Mouse (Mus musculus) cerebellum, adult 2 months (tissue): ENCODE measurements around the gene Gm49396. TPM values are rescaled to one million over a fixed set of nuclear protein-coding genes. Genes with fewer than 3 reads are reported as not detected.

Experiments used
- DNase-seq, 2 experiments: peaks; one replicate each; pipeline ENCODE4 v3.0.0; 2021
- H3K27ac ChIP-seq: fragments of 200-500 bp; 2 replicates; pipeline ENCODE4 v1.5.1; 2012; ENCODE audit warnings: low read length, control low read depth, inconsistent platforms; ENCODE audit not compliant: insufficient read depth
- H3K27me3 ChIP-seq: fragments of 200-500 bp; 2 replicates; pipeline ENCODE4 v1.6.1; 2012; ENCODE audit warnings: inconsistent platforms, mild to moderate bottlenecking, low read length, moderate library complexity; ENCODE audit not compliant: control insufficient read depth, insufficient read depth
- H3K4me1 ChIP-seq: fragments of 200-500 bp; 2 replicates; pipeline ENCODE4 v1.6.1; 2011; ENCODE audit warnings: low read length; ENCODE audit not compliant: control insufficient read depth, insufficient read depth
- H3K4me3 ChIP-seq: fragments of 200-500 bp; replicated peaks from 2 replicates; pipeline ENCODE3; 2011; ENCODE audit warnings: mild to moderate bottlenecking, low read depth, low read length, control low read depth; ENCODE audit not compliant: insufficient read depth
- CTCF ChIP-seq: fragments of 200-500 bp; IDR thresholded peaks from 2 replicates; pipeline ENCODE4 v1.5.1; 2011; ENCODE audit warnings: low read depth, mild to moderate bottlenecking, control low read depth, low read length, moderate library complexity, borderline replicate concordance; ENCODE audit not compliant: insufficient read depth
- POLR2A ChIP-seq: fragments of 200-500 bp; IDR thresholded peaks from 2 replicates; pipeline ENCODE4 v1.6.1; 2011; ENCODE audit warnings: low read length, control low read depth, borderline replicate concordance; ENCODE audit not compliant: insufficient read depth
- WGBS: fragments of 180-500 bp; shearing (Covaris S2); methylation state at CpG from one replicate; pipeline ENCODE4 v1.1.7; 2018; 5-methylcytosine and 5-hydroxymethylcytosine counted together
- polyA plus RNA-seq: library from polyadenylated mRNA; depleted of rRNA; stranded (reverse); fragments of >200 nt; gene quantifications from 2 replicates; pipeline ENCODE4 v1.2.3, GENCODE M21; 2012; rRNA removed

Gm49396 gene
- polyA plus RNA-seq = 11.9 and 12.3 TPM in 2 replicates

DNA sequence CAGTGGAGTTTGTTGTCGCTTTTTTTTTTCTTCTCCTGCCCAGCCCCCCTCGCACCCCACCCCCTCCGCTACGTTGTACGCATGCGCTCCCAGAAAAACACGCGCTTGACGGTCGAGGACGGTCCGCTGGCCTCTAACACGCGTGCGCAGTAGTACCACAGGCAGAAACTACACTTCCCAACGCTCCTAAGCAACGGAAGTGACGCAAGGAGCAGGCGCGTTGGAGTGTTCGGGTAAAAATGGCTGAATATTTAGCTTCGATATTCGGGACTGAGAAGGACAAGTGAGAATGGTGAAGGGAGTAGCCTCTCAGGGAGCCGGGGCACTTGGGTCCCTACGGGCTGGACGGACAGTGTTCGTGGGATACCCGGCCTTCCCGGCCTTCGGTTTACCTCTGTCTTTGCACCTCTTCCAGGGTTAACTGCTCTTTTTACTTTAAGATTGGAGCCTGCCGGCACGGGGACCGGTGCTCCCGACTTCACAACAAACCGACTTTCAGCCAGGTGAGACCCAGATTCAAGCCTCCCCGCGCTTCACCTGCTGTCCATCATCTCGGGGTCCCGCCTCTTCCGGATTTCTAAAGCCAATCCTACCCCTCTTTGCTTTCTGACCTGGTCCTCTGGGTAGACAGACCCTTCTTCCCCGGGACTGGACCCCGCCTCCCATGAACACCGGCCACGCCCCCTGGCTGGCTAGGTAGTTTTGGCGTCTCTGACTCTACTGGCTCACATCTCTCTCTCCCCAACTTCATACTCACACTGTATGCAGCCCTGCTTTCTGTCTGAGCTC is at the start of gene Gm49396, which contains the start of the genes U2af1l4 and Psenen:
Gm49396 (plus strand) TSS at position 228 of the 789 bp plus-strand sequence.
U2af1l4 (plus strand) TSS at position 185 of the 789 bp plus-strand sequence.
Psenen (minus strand) TSS at position 511 of the 789 bp plus-strand sequence.
- Histone ChIP-seq H3K4me3 (peak within 1 kb of the TSS; percentile 88), H3K27me3 (no peaks in the 10 kb centered on the region), H3K4me1 (peaks cover 6% of the 10 kb centered on the region), H3K27ac (peak within 1 kb of the TSS; percentile 83)
- DNase-seq = peak; percentile 95 to 98
- WGBS = under 1% methylated on average over 45 of the region's 45 CpGs
- TF ChIP-seq POLR2A = peak; percentile 61; the same call in 1 of the 2 replicates
- no peak for TF ChIP-seq CTCF

DNA sequence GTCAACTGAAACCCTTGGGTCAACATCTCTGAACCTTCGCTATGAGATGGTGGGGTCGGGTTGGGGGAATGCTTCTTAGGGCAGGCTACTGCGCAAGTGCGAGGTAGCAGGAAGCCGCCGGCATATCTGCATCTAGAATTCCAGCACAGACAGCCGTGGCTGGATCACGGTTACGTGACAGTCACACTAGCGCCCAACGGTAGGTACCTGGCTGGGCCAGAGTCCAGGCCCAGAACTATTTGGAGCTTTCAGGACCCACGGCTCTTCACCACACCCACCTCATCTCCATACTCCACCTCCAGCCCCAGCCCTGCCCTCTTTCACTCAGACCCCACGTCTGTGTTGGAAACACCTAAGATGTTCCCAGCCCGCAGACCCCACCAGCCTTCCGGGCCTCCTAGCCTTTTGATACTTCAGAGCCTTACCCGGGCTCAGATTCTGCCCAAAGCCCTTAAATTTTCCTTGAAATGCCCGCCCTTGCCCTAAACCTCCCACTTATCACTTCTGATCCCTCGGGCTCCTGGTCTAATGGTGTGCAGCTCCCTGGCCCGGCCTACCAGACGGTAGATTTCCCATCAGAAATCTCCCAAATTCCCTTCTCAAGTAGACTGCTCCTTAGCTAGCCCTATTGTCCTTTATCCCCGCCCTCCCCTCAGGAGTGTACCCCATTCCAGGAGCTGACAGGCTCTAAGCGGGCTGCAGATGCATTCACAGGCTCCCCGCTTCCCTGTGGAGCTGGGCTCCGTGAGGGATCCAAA is 48.0 kb upstream of the Gm49396 start:
- Histone ChIP-seq H3K27me3 (no peaks in the 10 kb centered on the region), H3K27ac (no peak overlapping the region), H3K4me1 (peaks cover 7% of the 10 kb centered on the region), H3K4me3 (no peak overlapping the region)
- WGBS = 72% methylated on average over 24 of the region's 24 CpGs
- no peak for TF ChIP-seq CTCF
- no peak for DNase-seq

DNA sequence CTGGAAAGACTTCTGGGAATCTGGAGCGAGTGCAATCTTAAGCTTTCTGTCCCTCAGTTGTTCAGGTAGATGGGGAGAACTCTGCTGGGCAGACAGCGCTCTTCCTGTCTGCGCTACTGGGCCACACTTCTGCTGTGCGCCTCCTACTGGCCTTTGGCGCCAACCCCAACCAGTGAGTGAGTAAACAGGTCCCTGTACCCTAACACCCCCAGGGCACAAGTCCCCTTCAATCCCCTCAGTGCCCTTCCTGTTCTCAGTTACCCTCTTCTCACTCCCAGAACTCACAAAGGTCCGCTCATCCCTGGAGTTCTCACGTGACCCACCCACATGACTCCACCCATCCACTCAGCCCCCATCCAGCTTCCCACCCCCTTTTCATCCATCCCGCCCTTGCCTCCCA is 44.8 kb upstream of the Gm49396 start:
- no peak overlapping the region for H3K27ac ChIP-seq
- no peaks in the 10 kb centered on the region for H3K27me3 ChIP-seq
- H3K4me3 ChIP-seq = no peak overlapping the region
- DNase-seq = no peak
- 52% methylated on average over 8 of the region's 8 CpGs for WGBS
- TF ChIP-seq CTCF (no peak), POLR2A (no peak)
- H3K4me1 ChIP-seq = peaks cover 25% of the 10 kb centered on the region

DNA sequence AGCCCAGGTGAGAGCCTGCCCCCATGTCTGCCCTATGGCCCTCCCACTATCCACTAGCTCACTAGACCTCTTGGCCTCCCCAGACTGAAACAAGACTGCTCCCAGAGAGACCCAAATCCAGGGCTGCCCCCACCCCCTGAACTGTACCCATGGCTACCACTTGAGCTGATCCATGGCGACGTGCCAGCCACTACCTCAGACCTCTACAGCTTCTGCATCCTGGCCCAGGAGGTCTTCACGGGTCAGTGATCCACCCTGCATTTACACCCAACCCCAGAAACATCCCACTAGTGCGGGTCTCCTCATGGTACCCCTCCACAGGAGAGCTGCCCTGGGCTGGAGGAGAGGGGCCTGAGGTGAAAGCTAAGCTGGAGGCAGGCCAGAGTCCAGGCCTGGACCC is 42.7 kb upstream of the Gm49396 start:
- TF ChIP-seq CTCF = no peak
- TF ChIP-seq POLR2A = no peak
- WGBS = 34% methylated on average over 4 of the region's 4 CpGs
- Histone ChIP-seq H3K4me3 (no peak overlapping the region), H3K4me1 (peaks cover 25% of the 10 kb centered on the region), H3K27ac (no peak overlapping the region), H3K27me3 (no peaks in the 10 kb centered on the region)
- DNase-seq = no peak

DNA sequence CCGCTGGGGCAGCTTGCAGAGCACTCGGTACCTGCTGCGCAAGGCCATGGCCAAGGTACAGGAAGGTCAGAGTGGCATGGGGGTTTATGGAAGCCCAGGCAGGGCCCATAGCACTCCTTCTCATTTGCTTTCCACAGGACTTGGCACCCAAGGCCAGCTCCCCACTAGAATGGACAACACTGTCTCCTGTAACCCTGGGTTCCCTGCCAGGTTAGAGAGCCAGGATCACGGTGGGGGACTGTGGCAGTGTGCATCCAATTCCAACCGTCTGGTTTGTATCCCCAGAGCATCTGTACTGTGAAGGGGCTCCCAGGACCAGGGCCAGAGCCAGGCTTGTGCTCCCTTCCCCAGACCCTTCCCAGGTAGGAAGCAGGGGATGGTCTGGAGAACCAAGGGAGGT is 42.3 kb upstream of the Gm49396 start:
- peak; percentile 61 to 69 for DNase-seq
- no peak for TF ChIP-seq POLR2A
- Histone ChIP-seq H3K4me3 (no peak overlapping the region), H3K27me3 (no peaks in the 10 kb centered on the region), H3K27ac (no peak overlapping the region), H3K4me1 (peaks cover 25% of the 10 kb centered on the region)
- 44% methylated on average over 5 of the region's 5 CpGs for WGBS

DNA sequence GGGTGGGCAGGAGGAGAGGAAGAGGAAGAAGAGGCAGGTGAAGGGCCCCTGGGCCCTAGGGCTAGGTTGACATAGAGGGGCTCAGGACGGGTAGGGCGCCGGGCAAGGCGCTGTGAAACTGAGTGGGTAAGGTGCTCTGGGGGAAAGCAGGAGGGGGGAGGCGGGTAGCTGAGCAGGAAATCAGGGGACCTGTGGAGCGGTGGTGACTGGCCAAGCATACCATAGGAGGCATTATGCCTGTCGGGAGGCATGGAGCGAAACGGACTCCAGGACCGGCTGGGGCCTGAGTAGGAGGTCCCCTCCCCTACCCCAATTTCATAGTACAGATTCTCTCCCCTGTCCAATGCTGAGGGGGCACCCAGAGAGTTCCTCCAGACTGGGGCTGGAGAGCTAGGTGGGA is 40.3 kb upstream of the Gm49396 start:
- Histone ChIP-seq H3K4me1 (peaks cover 25% of the 10 kb centered on the region), H3K27me3 (no peaks in the 10 kb centered on the region), H3K4me3 (no peak overlapping the region), H3K27ac (no peak overlapping the region)
- WGBS = 85% methylated on average over 10 of the region's 10 CpGs
- no peak for DNase-seq
- no peak for TF ChIP-seq CTCF
- TF ChIP-seq POLR2A = no peak

DNA sequence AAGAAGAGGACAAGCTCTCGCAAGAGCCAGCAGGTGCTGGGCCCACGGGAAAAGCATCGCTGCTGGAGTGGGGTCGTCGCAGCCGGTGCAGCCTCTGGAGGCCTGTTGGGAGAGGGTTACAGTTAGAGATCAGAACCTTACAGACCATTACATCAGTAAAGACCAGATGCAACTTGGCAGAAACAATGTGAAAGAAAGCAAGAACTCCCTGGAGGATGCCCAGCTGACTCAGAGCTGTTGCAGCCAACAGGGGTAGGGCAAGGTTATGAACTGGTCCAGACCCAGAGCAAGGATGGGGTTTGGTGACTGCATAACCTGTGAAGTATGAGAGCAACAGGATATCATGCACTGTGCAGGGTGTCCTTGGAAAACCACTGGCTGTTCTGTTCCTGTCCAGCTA is 38.7 kb upstream of the Gm49396 start:
- 82% methylated on average over 6 of the region's 6 CpGs for WGBS

More for the DNA sequence above, 38.7 kb upstream of the Gm49396 start:
- no peak for TF ChIP-seq CTCF
- no peak for TF ChIP-seq POLR2A
- H3K4me1 ChIP-seq = peaks cover 24% of the 10 kb centered on the region
- H3K27ac ChIP-seq = no peak overlapping the region
- H3K4me3 ChIP-seq = no peak overlapping the region
- no peak for DNase-seq
- no peaks in the 10 kb centered on the region for H3K27me3 ChIP-seq
